Mouse (Mus musculus): Measurements from ENCODE around the gene Gm20931.
"Not testable (repeated sequence)": the region's sequence is repeated elsewhere in the genome, so short reads cannot be mapped to it uniquely, and the experiment has no call there.

Gm20931 gene

DNA sequence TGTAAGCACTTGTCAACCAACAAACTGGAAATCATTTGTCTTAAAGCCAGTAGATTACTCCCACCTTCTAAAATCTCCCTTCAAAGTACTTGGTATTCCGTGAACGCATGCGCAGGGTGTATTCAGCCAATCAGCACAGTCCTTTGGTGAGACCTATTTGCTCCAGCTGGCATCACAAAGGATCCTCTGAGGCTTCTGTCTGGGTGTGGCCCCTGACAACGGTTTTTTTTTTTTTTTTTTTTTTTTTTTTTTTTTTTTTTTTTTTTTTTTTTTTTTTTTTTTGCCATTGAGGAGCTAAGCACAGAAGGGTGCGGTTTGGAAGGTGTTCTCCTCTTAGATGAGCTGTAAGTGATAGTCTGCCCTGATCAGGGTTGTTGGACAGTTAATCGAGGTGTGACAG, at the start of gene Gm20931:
Gene Gm20931 (plus strand): TSS at position 301 of the 400 bp plus-strand sequence.
- not testable (repeated sequence) for DNase-seq (ENCODE audit: low spot score)
